Mouse (Mus musculus) layer of hippocampus, adult 9-10 months (tissue): ENCODE results near the gene Tdrd7.

Experiments used
- DNase-seq: peaks from one replicate; pipeline ENCODE4 v3.0.0; 2022; ENCODE audit warnings: low spot score

Tdrd7 gene

GRCm38 (mm10) chr4:45972448-45972854 lies 7.3 kb downstream of the Tdrd7 start:
- no peak for DNase-seq

- DNase-seq, result no peak
These were observed 7.8 kb downstream of the Tdrd7 start for GRCm38 (mm10) chr4:45972951-45973350.

GRCm38 (mm10) chr4:45976931-45977667 lies 12.0 kb downstream of the Tdrd7 start:
- no peak for DNase-seq

- DNase-seq, result no peak
These were observed 14.8 kb downstream of the Tdrd7 start for GRCm38 (mm10) chr4:45979916-45980315.

- no peak for DNase-seq
These were observed 15.9 kb downstream of the Tdrd7 start for GRCm38 (mm10) chr4:45981054-45981453.

- no peak for DNase-seq
These were observed 25.4 kb downstream of the Tdrd7 start for GRCm38 (mm10) chr4:45990427-45991135.

- DNase-seq, result peak; percentile 38
These were observed 33.4 kb downstream of the Tdrd7 start for GRCm38 (mm10) chr4:45998536-45998935.

GRCm38 (mm10) chr4:46008142-46008793 lies 43.1 kb downstream of the Tdrd7 start:
- DNase-seq, result no peak

GRCm38 (mm10) chr4:46011698-46012097 lies 46.6 kb downstream of the Tdrd7 start:
- no peak for DNase-seq

GRCm38 (mm10) chr4:46015605-46016004 lies 50.5 kb downstream of the Tdrd7 start:
- no peak for DNase-seq

GRCm38 (mm10) chr4:46023021-46023481 lies 57.9 kb downstream of the Tdrd7 start:
- DNase-seq, result no peak

- DNase-seq, result peak; percentile 18
These were observed 60.8 kb downstream of the Tdrd7 start for GRCm38 (mm10) chr4:46025893-46026292.

- no peak for DNase-seq
These were observed 63.1 kb downstream of the Tdrd7 start for GRCm38 (mm10) chr4:46028224-46028623.

- no peak for DNase-seq
These were observed 63.6 kb downstream of the Tdrd7 start for GRCm38 (mm10) chr4:46028781-46029180.

- DNase-seq, result no peak
These were observed 64.4 kb downstream of the Tdrd7 start for GRCm38 (mm10) chr4:46029552-46029951.

- DNase-seq, result no peak
These were observed 67.3 kb downstream of the Tdrd7 start for GRCm38 (mm10) chr4:46032448-46032847.

GRCm38 (mm10) chr4:46033197-46033596 lies 68.1 kb downstream of the Tdrd7 start:
- DNase-seq, result no peak

- no peak for DNase-seq
These were observed 73.4 kb downstream of the Tdrd7 start for GRCm38 (mm10) chr4:46038591-46038891.

GRCm38 (mm10) chr4:46038892-46039751 lies 74.0 kb downstream of the Tdrd7 start, which contains the start of gene Tmod1:
Gene Tmod1 (plus strand): TSS chr4:46038935.
- no peak for DNase-seq

- DNase-seq, result no peak
These were observed 74.8 kb downstream of the Tdrd7 start for GRCm38 (mm10) chr4:46039899-46040298.

GRCm38 (mm10) chr4:46040594-46041192 lies 75.6 kb downstream of the Tdrd7 start:
- no peak for DNase-seq
